Mouse (Mus musculus): ENCODE results near the gene Ctu2. TPM values are rescaled to one million over a fixed set of nuclear protein-coding genes. Genes with fewer than 3 reads are reported as not detected.

Gene Ctu2
- polyA plus RNA-seq, 1 experiment: 36.0 TPM

GRCm38 (mm10) chr8:122512392-122512791 is 36.4 kb downstream of the Ctu2 start:
- no peak overlapping the region for H3K4me3 ChIP-seq (ENCODE audit: insufficient read depth, low read length)
- H3K4me1 ChIP-seq (ENCODE audit: control insufficient read depth, insufficient read depth, low read length): no peaks in the 10 kb centered on the region
- TF ChIP-seq POLR2A (IDR thresholded peaks at IDR 0.05; ENCODE audit: low read depth, low read length) (no peak), CTCF (IDR thresholded peaks at IDR 0.05; ENCODE audit: borderline replicate concordance, insufficient read depth, low read length) (no peak)
- no peak overlapping the region for H3K27ac ChIP-seq (ENCODE audit: insufficient read depth, low read length)

- no peak for TF ChIP-seq POLR2A (IDR thresholded peaks at IDR 0.05; ENCODE audit: low read depth, low read length)
- no peak for TF ChIP-seq CTCF (IDR thresholded peaks at IDR 0.05; ENCODE audit: borderline replicate concordance, insufficient read depth, low read length)
- no peak overlapping the region for H3K27ac ChIP-seq (ENCODE audit: insufficient read depth, low read length)
- no peak overlapping the region for H3K4me3 ChIP-seq (ENCODE audit: insufficient read depth, low read length)
- H3K4me1 ChIP-seq (ENCODE audit: control insufficient read depth, insufficient read depth, low read length): no peaks in the 10 kb centered on the region
These were observed 39.8 kb downstream of the Ctu2 start for GRCm38 (mm10) chr8:122515699-122516098.

GRCm38 (mm10) chr8:122517541-122518190 is 41.7 kb downstream of the Ctu2 start:
- H3K4me1 ChIP-seq (ENCODE audit: control insufficient read depth, insufficient read depth, low read length): no peaks in the 10 kb centered on the region
- no peak for TF ChIP-seq POLR2A (IDR thresholded peaks at IDR 0.05; ENCODE audit: low read depth, low read length)
- no peak for TF ChIP-seq CTCF (IDR thresholded peaks at IDR 0.05; ENCODE audit: borderline replicate concordance, insufficient read depth, low read length)
- H3K4me3 ChIP-seq (ENCODE audit: insufficient read depth, low read length): no peak overlapping the region
- H3K27ac ChIP-seq (ENCODE audit: insufficient read depth, low read length): no peak overlapping the region

- H3K4me1 ChIP-seq (ENCODE audit: control insufficient read depth, insufficient read depth, low read length): peaks cover 17% of the 10 kb centered on the region
- no peak for TF ChIP-seq CTCF (IDR thresholded peaks at IDR 0.05; ENCODE audit: borderline replicate concordance, insufficient read depth, low read length)
- no peak for TF ChIP-seq POLR2A (IDR thresholded peaks at IDR 0.05; ENCODE audit: low read depth, low read length)
- no peak overlapping the region for H3K4me3 ChIP-seq (ENCODE audit: insufficient read depth, low read length)
- no peak overlapping the region for H3K27ac ChIP-seq (ENCODE audit: insufficient read depth, low read length)
These were observed 44.7 kb downstream of the Ctu2 start for GRCm38 (mm10) chr8:122520611-122521010.

GRCm38 (mm10) chr8:122522796-122523651 is 47.1 kb downstream of the Ctu2 start:
- Histone ChIP-seq H3K4me1 (ENCODE audit: control insufficient read depth, insufficient read depth, low read length) (peaks cover 33% of the 10 kb centered on the region), H3K27ac (ENCODE audit: insufficient read depth, low read length) (peak overlapping the region; percentile 90), H3K4me3 (ENCODE audit: insufficient read depth, low read length) (no peak overlapping the region)
- no peak for TF ChIP-seq CTCF (IDR thresholded peaks at IDR 0.05; ENCODE audit: borderline replicate concordance, insufficient read depth, low read length)
- TF ChIP-seq POLR2A (IDR thresholded peaks at IDR 0.05; ENCODE audit: low read depth, low read length): peak; percentile 45

GRCm38 (mm10) chr8:122523652-122524360 is 47.9 kb downstream of the Ctu2 start:
- no peak overlapping the region for H3K4me3 ChIP-seq (ENCODE audit: insufficient read depth, low read length)
- peaks cover 33% of the 10 kb centered on the region for H3K4me1 ChIP-seq (ENCODE audit: control insufficient read depth, insufficient read depth, low read length)
- peak overlapping the region; percentile 90 for H3K27ac ChIP-seq (ENCODE audit: insufficient read depth, low read length)
- TF ChIP-seq POLR2A (IDR thresholded peaks at IDR 0.05; ENCODE audit: low read depth, low read length): 0 out of 2 replicates have a peak, but pooled peaks have one; percentile 22
- TF ChIP-seq CTCF (IDR thresholded peaks at IDR 0.05; ENCODE audit: borderline replicate concordance, insufficient read depth, low read length): no peak

- H3K4me1 ChIP-seq (ENCODE audit: control insufficient read depth, insufficient read depth, low read length): peaks cover 33% of the 10 kb centered on the region
- TF ChIP-seq POLR2A (IDR thresholded peaks at IDR 0.05; ENCODE audit: low read depth, low read length) (no peak), CTCF (IDR thresholded peaks at IDR 0.05; ENCODE audit: borderline replicate concordance, insufficient read depth, low read length) (no peak)
- peak overlapping the region; percentile 90 for H3K27ac ChIP-seq (ENCODE audit: insufficient read depth, low read length)
- H3K4me3 ChIP-seq (ENCODE audit: insufficient read depth, low read length): no peak overlapping the region
These were observed 48.6 kb downstream of the Ctu2 start for GRCm38 (mm10) chr8:122524506-122524905.

- peaks cover 33% of the 10 kb centered on the region for H3K4me1 ChIP-seq (ENCODE audit: control insufficient read depth, insufficient read depth, low read length)
- H3K27ac ChIP-seq (ENCODE audit: insufficient read depth, low read length): no peak overlapping the region
- H3K4me3 ChIP-seq (ENCODE audit: insufficient read depth, low read length): no peak overlapping the region
- TF ChIP-seq POLR2A (IDR thresholded peaks at IDR 0.05; ENCODE audit: low read depth, low read length) (no peak), CTCF (IDR thresholded peaks at IDR 0.05; ENCODE audit: borderline replicate concordance, insufficient read depth, low read length) (no peak)
These were observed 49.1 kb downstream of the Ctu2 start for GRCm38 (mm10) chr8:122525004-122525403.

- H3K4me1 ChIP-seq (ENCODE audit: control insufficient read depth, insufficient read depth, low read length): peaks cover 36% of the 10 kb centered on the region
- 0 out of 2 replicates have a peak overlapping the region, but pooled peaks have one; percentile 12 for H3K27ac ChIP-seq (ENCODE audit: insufficient read depth, low read length)
- H3K4me3 ChIP-seq (ENCODE audit: insufficient read depth, low read length): no peak overlapping the region
- TF ChIP-seq CTCF (IDR thresholded peaks at IDR 0.05; ENCODE audit: borderline replicate concordance, insufficient read depth, low read length) (no peak), POLR2A (IDR thresholded peaks at IDR 0.05; ENCODE audit: low read depth, low read length) (no peak)
These were observed 50.1 kb downstream of the Ctu2 start for GRCm38 (mm10) chr8:122526084-122526483.
